Mouse (Mus musculus) CD4-positive, CD25-positive, alpha-beta regulatory T cell, adult 4 months (primary cell): ENCODE results near the gene Armc8. TPM values are rescaled to one million over a fixed set of nuclear protein-coding genes. Genes with fewer than 3 reads are reported as not detected.

Source experiments
- ATAC-seq: one replicate; pipeline ENCODE4 v1.8.0; 2017
- polyA plus RNA-seq, 2 experiments: library from polyadenylated mRNA; unstranded; fragments of 100-300 nt; shearing (Covaris generic); gene quantifications; one replicate each; pipeline ENCODE4 v1.2.1; 2017

Armc8 gene
- polyA plus RNA-seq, 2 experiments from 2014 or later: 24.6 to 31.5 TPM

DNA sequence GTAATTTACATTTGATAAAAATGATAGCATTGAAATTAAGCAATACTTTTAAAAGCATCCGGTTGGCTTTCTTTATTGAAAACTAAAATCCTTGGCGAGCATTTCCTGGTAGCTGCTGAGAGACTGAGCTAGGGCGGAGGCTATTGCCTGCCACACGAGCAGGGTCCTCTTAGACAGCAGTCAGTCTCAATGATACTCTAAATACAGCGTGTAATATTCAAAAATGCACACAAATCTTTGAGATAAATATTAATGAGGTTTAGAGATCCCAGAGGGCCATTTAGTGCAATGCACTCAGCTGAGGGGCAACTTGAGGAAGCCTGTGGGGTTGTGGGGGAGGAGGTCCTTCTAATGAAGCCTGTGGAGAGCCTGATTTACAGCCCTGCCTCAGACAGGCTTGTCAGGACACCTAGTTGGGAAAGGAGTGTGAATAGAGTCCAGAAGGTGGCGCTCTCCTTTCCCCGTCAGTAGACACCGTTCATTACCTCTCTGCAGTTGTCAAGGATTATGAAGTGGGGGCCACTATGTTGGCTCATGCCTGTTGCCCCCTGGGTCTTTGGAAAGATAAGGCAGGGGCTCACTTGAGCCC is 124.0 kb downstream of the Armc8 start:
- no peak for ATAC-seq

DNA sequence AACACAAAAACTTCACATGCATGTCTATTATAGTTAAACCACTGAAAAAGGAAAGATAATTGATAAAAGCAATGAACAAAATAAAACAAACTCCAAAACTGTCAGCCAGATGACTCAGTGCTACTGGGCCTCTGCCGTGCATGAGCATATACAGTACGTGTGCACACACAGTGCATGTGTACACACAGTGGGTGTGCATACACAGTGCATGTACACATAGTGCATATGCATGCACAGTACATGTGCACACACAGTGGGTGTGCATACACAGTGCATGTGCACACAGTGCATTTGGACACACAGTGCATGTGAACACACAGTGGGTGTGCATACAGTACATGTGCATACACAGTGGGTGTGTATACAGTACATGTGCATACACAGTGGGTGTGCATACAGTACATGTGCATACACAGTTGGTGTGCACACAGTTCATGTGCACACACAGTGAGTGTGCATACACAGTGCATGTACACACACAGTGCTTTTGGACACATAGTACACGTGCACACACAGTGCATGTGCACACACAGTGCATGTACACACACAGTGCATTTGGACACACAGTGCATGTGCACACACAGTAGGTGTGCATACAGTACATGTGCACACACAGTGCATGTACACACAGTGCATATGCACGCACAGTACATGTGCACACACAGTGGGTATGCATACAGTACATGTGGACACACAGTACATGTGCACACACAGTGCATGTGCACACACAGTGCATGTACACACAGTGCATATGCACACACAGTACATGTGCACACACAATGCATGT is 126.9 kb downstream of the Armc8 start:
- ATAC-seq: no peak

DNA sequence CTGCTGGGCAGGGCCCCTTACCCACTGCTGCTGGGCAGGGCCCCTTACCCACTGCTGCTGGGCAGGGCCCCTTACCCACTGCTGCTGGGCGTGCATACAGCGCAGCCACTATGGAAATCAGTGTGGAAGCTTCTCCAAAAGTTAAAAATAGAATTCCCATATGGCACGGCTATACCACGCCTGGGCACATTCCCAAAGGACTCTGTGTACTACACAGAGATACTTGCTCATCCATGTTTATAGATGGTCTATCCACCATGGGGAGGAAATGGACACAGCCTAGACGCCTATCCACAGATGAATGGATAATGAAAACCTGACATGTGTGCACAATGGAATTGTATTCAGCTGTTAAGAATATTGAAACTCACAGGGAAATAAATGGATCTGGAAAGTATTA is 127.8 kb downstream of the Armc8 start:
- ATAC-seq: no peak

DNA sequence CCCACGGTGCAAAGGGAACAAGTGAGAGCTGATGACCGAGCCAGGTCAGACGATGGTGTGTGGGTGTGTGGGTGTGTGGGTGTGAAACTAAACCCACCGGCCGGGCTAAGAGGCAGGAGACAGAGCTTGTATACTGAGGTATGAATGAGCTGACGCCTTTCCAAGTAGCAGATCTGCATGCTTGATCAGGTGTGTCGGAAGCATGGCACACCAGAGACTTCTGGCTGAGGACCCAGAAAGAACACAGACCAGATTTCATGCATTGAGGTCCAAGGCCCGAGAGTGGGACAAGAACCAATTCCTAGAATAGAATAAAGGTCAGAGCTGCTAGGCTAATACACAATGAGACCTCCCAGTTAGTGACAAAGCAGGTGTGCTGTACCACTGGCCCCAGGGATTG is 129.6 kb downstream of the Armc8 start:
- no peak for ATAC-seq

DNA sequence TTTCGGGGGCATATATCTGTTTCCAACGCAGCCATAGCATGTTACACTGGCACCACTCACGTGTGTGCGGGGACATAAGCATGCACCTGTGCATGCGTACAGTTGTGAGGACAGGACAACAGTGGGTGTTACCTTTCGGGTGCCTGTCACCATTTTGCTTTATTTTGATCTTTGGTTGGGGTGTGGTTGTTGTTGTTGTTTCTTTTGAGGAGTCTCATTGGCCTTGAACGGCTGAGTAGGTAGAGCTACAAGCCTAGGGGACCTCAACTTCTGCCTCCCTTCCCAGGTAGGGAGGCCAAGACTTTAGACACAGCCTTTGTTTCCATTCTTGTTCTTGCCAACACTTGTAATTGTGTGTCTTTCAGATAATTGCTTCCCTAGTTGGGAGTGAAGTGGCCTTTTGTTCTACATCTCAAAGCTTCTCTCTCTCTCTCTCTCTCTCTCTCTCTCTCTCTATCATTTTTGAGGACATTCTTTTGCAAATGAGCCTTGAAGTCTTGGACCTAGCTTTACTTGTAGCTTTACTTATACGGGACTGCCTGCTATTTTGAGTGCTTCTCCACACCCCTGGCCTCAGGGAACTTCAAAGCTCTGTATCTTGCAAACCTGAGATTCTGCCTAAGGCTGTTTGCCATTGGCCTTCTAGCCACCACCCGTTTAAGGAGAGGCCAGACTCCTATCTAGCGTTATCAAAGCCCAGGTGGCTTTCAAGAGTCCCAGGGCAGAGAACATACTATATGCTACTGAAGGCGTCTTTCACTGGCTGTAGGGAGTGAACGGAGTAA is 130.7 kb downstream of the Armc8 start:
- ATAC-seq: no peak

DNA sequence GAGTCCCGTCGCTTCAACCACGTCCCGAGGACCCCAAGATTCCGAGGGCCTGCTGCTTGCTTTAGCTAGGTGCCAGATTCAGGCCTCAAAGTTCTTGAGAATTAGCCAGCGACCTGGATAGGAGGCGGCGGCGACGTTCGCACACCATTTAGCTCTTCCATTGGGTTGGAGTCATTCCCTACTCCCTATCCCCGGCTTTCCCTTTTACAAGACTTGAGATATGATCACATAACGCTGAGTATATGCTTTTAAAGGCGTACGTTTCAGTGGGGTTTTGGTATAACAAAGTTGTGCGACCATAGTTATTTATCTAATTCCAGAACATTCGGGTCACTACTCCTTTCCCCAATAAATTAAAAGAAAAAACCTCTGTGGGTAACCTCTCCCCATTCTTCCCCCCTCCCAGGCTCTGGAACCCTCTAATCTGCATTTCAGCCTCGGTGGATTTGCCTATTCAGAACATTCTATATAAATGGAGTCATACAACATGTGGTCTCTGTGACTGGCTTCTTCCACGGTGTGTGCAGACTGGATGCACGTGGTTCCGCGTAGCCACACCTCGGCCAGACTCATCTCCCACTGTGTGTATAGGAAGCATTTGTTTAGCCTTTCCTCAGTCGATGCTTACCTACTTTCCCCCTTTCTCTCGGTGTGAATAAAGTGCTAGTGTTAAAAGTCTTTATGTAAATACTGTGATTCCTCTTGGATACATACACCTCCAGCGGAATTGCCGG is 131.5 kb downstream of the Armc8 start, which contains the start of gene Mras:
Gene Mras, minus strand, starts transcription at position 351 of the 734 bp plus-strand sequence.
- no peak for ATAC-seq

DNA sequence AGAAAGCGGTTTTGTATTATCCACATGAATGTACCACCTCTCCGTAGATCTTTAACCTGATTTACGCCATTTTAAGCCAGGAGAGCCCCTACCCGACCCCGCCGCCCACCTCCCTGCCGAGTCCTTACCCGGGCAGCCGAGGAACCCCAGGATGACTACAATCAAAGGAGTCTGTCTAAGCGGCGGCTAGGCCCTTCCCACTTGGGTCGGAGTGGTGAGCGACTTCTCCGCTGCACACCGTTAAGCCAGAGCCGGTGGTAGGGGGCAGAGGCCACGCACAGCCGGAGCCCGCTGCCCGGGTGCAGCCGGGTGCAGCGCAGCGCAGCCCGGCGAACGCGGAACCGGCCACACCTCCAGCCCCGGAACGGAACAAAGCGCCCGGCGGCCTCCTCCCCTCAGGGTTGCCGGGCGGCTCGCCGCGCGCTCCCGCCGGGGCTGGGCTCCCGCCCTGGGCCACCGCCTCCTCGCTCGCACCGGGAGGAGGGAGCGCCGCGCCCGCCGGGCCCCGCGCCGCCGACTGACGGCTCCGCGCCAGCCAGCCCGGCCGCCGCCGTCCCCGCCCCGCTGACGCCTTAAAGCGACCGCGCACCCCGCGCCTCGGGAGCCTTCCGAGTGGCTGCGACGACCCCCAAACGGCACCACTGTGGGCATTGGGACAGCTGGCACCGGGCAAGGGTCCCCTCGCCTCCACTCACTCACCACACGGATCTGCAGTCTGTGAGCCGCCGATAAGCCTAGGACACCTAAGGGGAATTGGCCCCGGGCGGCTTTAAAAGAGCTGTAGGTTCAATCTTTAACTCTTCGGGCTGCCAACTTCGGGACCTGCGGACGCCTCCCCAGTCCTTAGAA is 132.3 kb downstream of the Armc8 start:
- peak; percentile 26 for ATAC-seq

DNA sequence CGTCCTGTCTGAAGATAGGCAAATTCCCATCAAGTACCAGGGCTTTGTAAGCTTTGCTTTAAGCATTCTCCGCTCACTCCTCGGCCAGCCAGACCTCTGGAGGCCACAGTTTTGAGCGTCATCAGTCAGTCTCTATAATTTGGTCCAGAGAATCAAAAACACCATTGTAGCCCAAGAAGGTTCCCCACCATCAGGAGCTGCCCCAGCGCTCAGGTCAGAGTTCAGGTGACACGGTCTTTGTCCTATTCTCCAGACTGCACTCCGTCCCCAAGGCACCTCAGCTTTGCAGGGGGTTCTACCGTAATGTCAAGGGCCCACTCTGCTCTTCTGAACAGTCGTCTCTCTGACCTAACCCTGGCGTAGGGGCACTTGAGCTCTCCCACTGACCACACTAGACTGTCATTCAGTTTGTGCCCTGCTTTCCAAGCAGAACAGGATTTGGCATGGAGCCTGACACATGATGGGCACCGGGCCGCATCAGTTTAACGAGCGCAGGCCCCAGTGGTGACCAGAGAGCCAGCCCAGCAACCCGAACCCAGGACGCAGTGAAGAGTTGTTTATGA is 133.0 kb downstream of the Armc8 start:
- ATAC-seq: no peak

DNA sequence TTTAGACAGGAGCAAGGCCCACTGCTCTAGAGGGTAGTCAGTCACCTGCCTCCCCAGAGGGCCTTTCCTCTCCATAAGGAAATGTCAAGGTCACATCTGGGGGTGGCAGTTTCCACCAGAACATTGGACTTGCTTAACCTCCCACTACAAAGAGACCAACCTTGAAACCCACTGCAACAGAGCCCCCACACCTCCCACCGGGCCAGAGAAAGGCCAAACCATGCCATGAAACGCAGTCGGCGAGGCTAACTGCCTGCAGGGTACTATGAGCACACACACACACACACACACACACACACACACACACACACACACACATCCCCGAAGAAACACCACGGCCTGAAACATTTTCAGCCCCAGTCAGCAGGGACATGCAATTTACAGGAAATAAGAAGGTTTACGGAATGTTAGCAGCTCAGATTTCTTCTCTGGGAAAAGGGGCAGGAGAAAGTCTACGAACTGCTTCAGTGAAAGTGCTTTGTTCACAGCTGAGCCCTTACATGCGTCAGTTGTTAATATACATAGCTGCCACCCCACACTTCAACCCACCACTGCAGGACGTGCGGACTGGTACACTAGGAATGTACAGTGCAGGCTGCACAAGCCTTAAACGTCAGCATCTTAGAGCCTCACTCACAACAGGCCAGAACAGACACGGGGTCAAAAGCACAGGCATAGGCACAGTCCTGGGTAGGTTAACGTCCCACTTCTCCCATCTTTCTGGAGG is 133.6 kb downstream of the Armc8 start:
- no peak for ATAC-seq

DNA sequence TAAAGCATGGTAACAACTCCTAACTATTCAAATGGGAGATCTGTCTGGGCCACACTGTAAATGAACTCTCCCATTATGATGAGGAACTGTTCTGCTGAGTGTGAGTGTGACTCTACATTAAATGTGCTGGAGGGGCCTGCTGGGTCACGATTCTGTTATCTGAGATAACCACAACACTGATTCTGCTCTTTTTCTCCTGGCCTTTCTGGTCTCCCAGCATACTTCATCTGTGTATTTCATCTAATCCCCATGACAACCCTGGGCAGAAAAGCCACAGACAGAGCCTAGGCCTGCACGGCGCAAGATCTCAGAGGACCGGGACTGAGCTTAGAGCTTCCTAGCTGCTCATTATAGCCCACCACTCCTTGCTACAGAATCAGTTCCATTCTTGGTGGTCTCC is 136.2 kb downstream of the Armc8 start:
- no peak for ATAC-seq

DNA sequence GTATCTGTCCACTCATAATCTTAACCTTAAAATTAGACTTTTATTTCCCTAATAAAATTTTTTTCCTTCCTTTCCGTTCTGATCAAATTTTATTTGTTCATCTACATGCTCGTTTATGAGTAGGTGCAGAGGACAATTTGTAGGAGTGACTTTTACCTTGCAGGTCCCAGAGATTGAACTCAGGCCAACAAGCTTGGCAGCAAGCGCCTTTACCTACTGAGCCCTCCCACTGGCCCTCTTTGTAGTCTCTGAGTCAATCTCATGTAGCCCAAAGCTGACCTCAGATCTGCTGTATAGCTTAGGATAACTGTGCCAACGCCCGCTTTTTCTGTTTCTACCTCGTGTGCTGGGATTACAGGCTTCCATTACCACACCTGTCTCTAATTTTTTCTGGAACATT is 136.7 kb downstream of the Armc8 start:
- no peak for ATAC-seq

DNA sequence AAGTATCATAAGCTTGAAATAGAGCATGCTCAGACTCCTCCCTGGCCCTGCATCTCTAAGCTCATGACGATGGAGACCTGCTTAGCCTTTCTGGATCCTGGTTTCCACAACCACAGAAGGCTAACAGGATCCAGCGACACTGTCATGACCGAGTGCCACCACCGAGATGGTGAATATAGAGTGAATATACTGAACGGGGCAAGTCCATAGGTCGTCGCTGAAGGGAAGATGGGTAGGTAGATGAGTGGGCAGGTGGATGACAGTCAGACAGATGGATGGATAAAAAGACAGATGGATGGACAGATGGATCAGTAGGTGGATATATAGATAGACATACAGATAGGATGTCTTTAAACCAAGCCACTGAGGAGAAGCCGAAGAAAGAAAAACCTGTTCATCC is 137.4 kb downstream of the Armc8 start:
- no peak for ATAC-seq

DNA sequence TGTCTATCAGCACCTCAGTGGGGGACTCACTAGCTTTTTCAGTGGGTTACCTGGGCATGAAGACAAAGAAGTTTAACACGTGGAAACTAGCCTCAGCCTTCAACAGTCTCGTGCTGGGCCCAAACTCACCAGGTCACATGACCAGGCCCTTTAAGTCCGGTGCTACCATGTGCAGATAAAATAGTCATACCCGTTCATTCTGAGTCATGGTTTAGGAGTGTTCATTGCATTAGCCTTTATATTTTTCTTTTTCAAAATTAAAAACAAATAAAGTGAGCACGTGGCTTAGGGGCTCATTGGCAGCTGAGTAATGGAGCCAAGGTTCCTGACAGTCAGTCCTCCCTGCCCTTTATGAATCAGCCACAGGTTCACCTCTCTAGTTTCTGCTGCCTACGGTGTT is 137.9 kb downstream of the Armc8 start:
- no peak for ATAC-seq

DNA sequence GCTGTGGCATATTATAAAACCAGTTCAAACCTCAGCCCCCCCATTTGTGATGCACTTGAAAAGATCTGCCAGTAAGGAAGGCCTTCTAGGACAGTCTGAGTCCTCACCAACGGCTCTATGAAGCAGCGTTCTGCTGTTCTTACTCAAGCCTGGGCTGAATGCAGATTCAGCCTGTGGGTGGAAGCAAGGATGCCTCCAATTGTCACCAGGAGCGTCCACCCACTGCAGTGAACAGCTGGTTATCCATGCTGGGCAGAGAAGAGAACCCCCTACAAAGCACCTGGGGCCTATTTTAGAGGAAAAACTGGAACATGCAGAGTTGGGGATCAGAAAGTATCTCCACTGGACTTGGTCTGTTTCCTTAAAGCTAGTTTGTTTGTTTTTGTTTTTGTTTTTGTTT is 138.9 kb downstream of the Armc8 start:
- ATAC-seq: no peak

DNA sequence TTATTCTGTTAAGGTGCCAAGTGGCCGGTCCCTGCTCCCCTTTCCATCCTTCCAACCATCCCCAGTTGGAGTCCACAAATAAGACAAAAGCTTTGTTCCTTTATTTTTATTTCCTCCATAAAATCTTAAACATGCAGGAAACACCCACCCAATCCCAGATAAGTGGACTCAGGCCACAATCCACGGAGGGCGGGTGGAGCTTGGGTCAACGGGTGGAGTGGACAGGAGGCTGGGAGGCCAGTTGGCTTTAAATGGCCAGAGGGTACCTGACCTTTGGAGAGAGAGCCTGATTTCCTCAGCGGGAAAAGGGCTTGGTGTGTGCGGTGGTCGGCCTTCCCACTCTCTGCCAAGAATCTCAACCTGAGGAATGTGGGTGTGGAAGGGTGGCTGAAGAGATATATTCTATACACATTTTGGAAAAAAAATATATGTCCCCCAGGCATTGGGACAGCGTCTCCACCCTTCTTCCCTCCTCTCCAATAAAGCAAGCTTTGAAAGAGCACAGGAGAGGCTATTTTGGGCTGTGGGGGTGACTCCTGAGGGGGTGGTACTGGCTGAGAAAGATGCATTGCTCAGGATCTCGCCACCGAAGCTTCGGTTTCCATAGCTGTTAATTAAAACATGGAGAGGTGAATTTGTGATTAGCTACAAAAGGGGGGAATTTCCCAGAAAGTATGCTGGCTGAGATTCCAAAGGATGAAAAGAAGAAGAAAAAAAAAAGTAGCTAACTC is 139.9 kb downstream of the Armc8 start:
- no peak for ATAC-seq

Other genes starting within 250 kb of the Armc8 start
- gene Esyt3, start 210.3 kb downstream of the Armc8 start, polyA plus RNA-seq: not detected
- not detected for gene Mras, start 131.5 kb downstream of the Armc8 start, polyA plus RNA-seq
- not detected for gene Nme9, start 117.4 kb downstream of the Armc8 start, polyA plus RNA-seq
- gene Dbr1, start 6.9 kb upstream of the Armc8 start, polyA plus RNA-seq: 10 to 100 TPM; 30.3 to 30.7 TPM
- not detected for gene A4gnt, start 43.6 kb upstream of the Armc8 start, polyA plus RNA-seq
- gene Dzip1l, start 60.6 kb upstream of the Armc8 start, polyA plus RNA-seq: not detected
- not detected for gene Cldn18, start 148.4 kb upstream of the Armc8 start, polyA plus RNA-seq